Mouse (Mus musculus) forebrain, embryonic 16.5 days (tissue): ENCODE data around the gene Capzb. TPM values are rescaled to one million over a fixed set of nuclear protein-coding genes. Genes with fewer than 3 reads are reported as not detected.

Experiments
- ATAC-seq: fragments of 200-750 bp; cut with Nextera tagmentation; 2 replicates; pipeline ENCODE4 v1.8.0; 2017; ENCODE audit warnings: mild to moderate bottlenecking, moderate library complexity
- H3K27ac ChIP-seq: fragments of 300-500 bp; sonication (generic); 2 replicates; pipeline ENCODE4 v1.5.1; 2014; ENCODE audit warnings: low read length, control low read depth
- H3K27me3 ChIP-seq: fragments of 300-500 bp; sonication (generic); replicated peaks from 2 replicates; pipeline ENCODE4 v1.6.1; 2014; ENCODE audit warnings: low read length; ENCODE audit not compliant: control insufficient read depth, insufficient read depth
- H3K36me3 ChIP-seq: fragments of 300-500 bp; sonication (generic); 2 replicates; pipeline ENCODE4 v1.6.1; 2014; ENCODE audit not compliant: control insufficient read depth, insufficient read depth
- H3K4me1 ChIP-seq: fragments of 300-500 bp; sonication (generic); replicated peaks from 2 replicates; pipeline ENCODE4 v1.6.1; 2014; ENCODE audit warnings: low read length; ENCODE audit not compliant: control insufficient read depth, insufficient read depth
- H3K4me2 ChIP-seq: fragments of 300-500 bp; sonication (generic); 2 replicates; pipeline ENCODE4 v1.6.1; 2014; ENCODE audit warnings: mild to moderate bottlenecking, low read length, control low read depth
- H3K4me3 ChIP-seq: fragments of 300-500 bp; sonication (generic); replicated peaks from 2 replicates; pipeline ENCODE4 v1.5.1; 2014; ENCODE audit warnings: mild to moderate bottlenecking, low read length, control low read depth
- H3K9ac ChIP-seq: fragments of 300-500 bp; sonication (generic); replicated peaks from 2 replicates; pipeline ENCODE4 v1.6.1; 2014; ENCODE audit warnings: low read depth, low read length, control low read depth
- H3K9me3 ChIP-seq: fragments of 300-500 bp; sonication (generic); 2 replicates; pipeline ENCODE4 v1.6.1; 2016; ENCODE audit warnings: low read length; ENCODE audit not compliant: control insufficient read depth
- WGBS: fragments of 180-500 bp; shearing (Covaris S2); extraction: QIAGEN DNeasy Blood & Tissue Kit; methylation state at CpG from one replicate; pipeline ENCODE4 v1.1.7; 2014; 5-methylcytosine and 5-hydroxymethylcytosine counted together
- microRNA-seq: library from miRNA; unstranded; fragments of <30 nt; microRNA quantifications from one replicate; pipeline ENCODE4, GENCODE M21; 2017
- polyA plus RNA-seq: library from polyadenylated mRNA; unstranded; fragments of >200 nt; fragmentation: Nextera tagmentation; extraction: Ambion mirVana; gene quantifications from 2 replicates; pipeline ENCODE4 v1.2.1, GENCODE M21; 2015

The Capzb gene
- polyA plus RNA-seq, 1 experiment from 2014 or later, result 311 TPM

DNA sequence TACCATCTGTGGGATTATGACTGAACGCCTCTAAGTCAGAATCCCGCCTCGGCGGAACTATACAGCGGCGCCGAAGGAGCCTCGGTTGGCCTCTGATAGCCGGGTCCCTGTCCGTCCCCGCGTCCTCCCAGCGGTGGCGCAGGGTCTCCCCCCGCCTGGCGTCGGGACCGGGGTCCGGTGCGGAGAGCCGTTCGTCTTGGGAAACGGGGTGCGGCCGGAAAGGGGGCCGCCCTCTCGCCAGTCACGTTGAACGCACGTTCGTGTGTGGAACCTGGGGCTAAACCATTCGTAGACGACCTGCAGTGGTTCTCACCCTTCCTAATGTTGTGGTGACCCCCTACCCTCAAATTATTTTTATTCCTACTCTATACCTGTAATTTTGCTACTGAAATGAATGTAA lies 145.4 kb downstream of the Capzb start:
- H3K9me3 ChIP-seq, result no peaks in the 10 kb centered on the region
- H3K27me3 ChIP-seq, result peaks cover 2% of the 10 kb centered on the region; the same call in 1 of the 2 replicates
- H3K9ac ChIP-seq, result no peak overlapping the region
- 57% methylated on average over 33 of the region's 33 CpGs for WGBS
- no peak for ATAC-seq
- H3K27ac ChIP-seq, result no peak overlapping the region
- H3K4me1 ChIP-seq, result no peaks in the 10 kb centered on the region
- no peaks in the 10 kb centered on the region for H3K36me3 ChIP-seq
- H3K4me2 ChIP-seq, result no peak overlapping the region
- no peak overlapping the region for H3K4me3 ChIP-seq

DNA sequence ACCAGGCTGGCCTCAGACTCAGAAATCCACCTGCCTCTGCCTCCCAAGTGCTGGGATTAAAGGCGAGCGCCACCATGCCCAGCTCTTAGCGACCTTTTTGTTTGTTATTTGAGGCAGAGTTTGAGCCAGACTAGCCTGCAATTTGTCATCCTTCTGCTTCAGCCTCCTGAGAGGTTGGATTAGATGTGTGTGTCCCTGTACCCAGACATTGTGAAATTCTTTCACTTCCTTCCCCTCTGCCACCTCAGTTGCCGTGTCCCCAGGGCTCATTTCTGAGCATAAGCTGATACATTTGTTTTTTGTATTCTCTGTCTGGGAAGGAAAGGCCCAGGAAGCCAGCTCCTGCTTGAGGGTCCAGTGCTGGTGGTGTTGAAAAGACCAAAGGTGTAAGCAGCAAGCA lies 148.1 kb downstream of the Capzb start:
- Histone ChIP-seq H3K27me3 (peaks cover 2% of the 10 kb centered on the region; the same call in 1 of the 2 replicates), H3K27ac (no peak overlapping the region), H3K4me1 (no peaks in the 10 kb centered on the region), H3K9ac (no peak overlapping the region), H3K4me2 (no peak overlapping the region), H3K9me3 (no peaks in the 10 kb centered on the region), H3K4me3 (no peak overlapping the region), H3K36me3 (no peaks in the 10 kb centered on the region)
- ATAC-seq, result no peak
- 87% methylated on average over 4 of the region's 4 CpGs for WGBS

Small RNAs within 50 kb of the gene (microRNA-seq; reads per million reads assigned to microRNA genes)
- gene Gm24245 (2.9 reads per million, percentile 10 among the genes with 10 or more reads in this experiment), gene Gm25732 (not detected)

Other genes with a start within 250 kb of the Capzb start
- gene Rnf186, start 225.8 kb upstream of the Capzb start, polyA plus RNA-seq, result not detected in 2 replicates
- gene Tmco4, start 220.0 kb upstream of the Capzb start, polyA plus RNA-seq, result 1.1 and 1.2 TPM in 2 replicates
- gene Htr6, start 117.3 kb upstream of the Capzb start, polyA plus RNA-seq, result 0.34 and 0.60 TPM in 2 replicates
- gene Nbl1, start 99.9 kb upstream of the Capzb start, polyA plus RNA-seq, result 27.0 and 30.3 TPM in 2 replicates
- gene Minos1, start 61.8 kb upstream of the Capzb start, polyA plus RNA-seq, result 355 and 370 TPM in 2 replicates
- gene Pqlc2, start 117.8 kb downstream of the Capzb start, polyA plus RNA-seq, result 10.1 and 13.2 TPM in 2 replicates
- gene Akr7a5, start 117.8 kb downstream of the Capzb start, polyA plus RNA-seq, result 56.5 and 56.7 TPM in 2 replicates
- gene Mrto4, start 159.7 kb downstream of the Capzb start, polyA plus RNA-seq, result 109 and 111 TPM in 2 replicates
- gene Emc1, start 159.7 kb downstream of the Capzb start, polyA plus RNA-seq, result 43.2 and 45.6 TPM in 2 replicates
- gene Ubr4, start 159.7 kb downstream of the Capzb start, polyA plus RNA-seq, result 84.3 and 87.7 TPM in 2 replicates